Mouse (Mus musculus): ENCODE measurements around the gene Rps2.

- TF ChIP-seq CTCF (IDR thresholded peaks at IDR 0.05; ENCODE audit: control insufficient read depth, insufficient read depth, insufficient replicate concordance, low read depth, low read length) (no peak), POLR2A (IDR thresholded peaks at IDR 0.05; ENCODE audit: control insufficient read depth, low read depth, low read length) (no peak)
Observed at GRCm38 (mm10) chr17:24752415-24753394, 34.8 kb downstream of the Rps2 start, which contains the start of gene Hs3st6.

All from testis, adult 2 months (tissue).